Mouse (Mus musculus) right cerebral cortex, postnatal 36 days (tissue): Measurements from ENCODE around the gene Cep170b.

Experiments used
- DNase-seq, 2 experiments: peaks; one replicate each; pipeline ENCODE4 v3.0.0; 2022; ENCODE audit warnings: low spot score in 2 of 2, mixed read lengths in 1 of 2

Cep170b gene

DNA sequence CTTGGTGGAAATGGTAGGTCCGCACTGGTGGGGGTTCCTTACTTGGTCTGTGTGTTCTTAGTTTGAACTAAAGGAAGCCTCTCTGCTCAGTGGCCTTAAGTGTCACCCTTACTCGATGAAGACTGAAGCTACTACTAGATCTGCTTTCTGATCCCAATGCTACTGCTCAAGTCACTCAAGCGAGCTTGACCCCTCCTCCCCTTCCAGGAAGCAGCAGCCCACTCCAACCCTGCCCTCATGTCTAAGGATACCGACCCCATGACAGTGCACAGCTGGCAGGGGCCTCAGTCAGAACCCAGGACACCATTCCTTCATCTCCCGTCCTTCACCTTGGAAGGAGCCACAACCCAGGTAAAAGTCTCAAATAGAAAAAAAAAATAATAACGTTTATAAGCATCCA lies at the start of gene Cep170b:
Gene Cep170b, plus strand, starts transcription at position 240 of the 400 bp plus-strand sequence.
- no peak for DNase-seq

- DNase-seq: no peak
These were observed 49.4 kb upstream of the Cep170b start for GRCm38 (mm10) chr12:112670718-112671393.

GRCm38 (mm10) chr12:112671891-112672290 lies 48.4 kb upstream of the Cep170b start:
- DNase-seq: no peak

DNA sequence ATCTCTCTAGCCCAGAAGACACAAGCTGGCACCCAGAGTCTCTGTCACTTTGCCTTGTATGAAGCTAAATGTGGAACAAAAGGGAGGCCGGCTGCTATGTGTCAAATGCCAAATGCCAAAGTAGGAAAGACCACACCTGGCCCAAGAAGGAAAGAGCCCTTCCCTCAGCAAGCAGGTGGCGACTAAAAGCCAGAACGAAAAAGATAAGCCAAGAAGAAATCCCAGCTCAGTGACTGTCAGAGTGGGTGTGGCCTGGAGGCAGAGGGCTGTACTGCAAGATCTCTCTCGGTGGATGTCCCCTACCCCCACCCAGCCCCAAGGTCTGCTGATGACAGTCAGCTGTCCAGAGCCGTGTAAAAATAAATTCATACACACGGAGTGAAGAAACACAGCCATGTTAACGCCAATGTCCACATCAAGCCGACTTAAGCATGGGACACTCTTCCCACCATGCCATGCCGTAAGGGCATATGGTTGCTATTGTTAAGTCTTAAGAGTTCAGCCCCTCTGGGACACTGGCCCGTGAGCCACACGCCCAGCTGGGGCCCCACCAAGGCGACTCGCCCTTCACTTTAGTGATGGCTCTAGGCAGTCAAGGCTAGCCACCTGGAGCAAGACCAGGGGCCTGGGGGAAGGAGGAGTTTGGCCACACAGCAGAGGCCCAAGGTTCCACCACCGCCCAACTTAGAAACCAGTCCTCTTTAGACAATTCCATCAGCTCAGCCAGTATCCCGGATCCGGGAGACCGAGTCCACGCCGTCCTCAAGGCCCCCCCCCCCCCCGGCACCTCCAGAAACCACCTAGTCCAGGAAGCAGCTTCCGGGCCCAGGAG lies 47.3 kb upstream of the Cep170b start:
- no peak for DNase-seq

GRCm38 (mm10) chr12:112673576-112674091 lies 46.6 kb upstream of the Cep170b start:
- no peak for DNase-seq

GRCm38 (mm10) chr12:112674132-112675011 lies 45.9 kb upstream of the Cep170b start, which contains the start of gene Akt1:
Akt1 (minus strand) TSS chr12:112674884.
- no peak for DNase-seq

- peak in 1 of 2 experiments; percentile 57 for DNase-seq
These were observed 44.8 kb upstream of the Cep170b start for GRCm38 (mm10) chr12:112675245-112676035.

DNA sequence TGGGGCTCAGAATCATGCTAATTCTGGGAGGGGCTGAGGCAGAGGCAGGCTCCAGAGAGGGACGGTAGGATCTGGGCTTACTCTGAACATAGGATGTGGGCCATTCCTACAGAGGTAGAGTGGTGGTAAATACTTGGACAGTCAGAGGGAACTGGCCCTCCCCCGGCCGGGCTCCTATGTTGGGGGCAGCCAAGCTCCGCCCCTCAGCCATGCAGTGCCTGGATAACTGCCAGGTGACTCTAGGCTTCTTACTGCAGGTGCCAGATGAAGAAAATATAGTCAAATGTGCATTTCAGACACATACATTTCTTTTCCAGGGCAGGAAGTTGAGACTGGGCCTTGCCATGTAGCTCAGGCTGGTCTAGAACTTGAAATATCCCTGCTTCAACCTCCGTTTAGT lies 43.2 kb upstream of the Cep170b start:
- no peak for DNase-seq

- no peak for DNase-seq
These were observed 42.2 kb upstream of the Cep170b start for GRCm38 (mm10) chr12:112677943-112678554.

GRCm38 (mm10) chr12:112678555-112679026 lies 41.7 kb upstream of the Cep170b start, which contains the start of gene Zbtb42:
Zbtb42 (plus strand) TSS chr12:112678828.
- no peak for DNase-seq

DNA sequence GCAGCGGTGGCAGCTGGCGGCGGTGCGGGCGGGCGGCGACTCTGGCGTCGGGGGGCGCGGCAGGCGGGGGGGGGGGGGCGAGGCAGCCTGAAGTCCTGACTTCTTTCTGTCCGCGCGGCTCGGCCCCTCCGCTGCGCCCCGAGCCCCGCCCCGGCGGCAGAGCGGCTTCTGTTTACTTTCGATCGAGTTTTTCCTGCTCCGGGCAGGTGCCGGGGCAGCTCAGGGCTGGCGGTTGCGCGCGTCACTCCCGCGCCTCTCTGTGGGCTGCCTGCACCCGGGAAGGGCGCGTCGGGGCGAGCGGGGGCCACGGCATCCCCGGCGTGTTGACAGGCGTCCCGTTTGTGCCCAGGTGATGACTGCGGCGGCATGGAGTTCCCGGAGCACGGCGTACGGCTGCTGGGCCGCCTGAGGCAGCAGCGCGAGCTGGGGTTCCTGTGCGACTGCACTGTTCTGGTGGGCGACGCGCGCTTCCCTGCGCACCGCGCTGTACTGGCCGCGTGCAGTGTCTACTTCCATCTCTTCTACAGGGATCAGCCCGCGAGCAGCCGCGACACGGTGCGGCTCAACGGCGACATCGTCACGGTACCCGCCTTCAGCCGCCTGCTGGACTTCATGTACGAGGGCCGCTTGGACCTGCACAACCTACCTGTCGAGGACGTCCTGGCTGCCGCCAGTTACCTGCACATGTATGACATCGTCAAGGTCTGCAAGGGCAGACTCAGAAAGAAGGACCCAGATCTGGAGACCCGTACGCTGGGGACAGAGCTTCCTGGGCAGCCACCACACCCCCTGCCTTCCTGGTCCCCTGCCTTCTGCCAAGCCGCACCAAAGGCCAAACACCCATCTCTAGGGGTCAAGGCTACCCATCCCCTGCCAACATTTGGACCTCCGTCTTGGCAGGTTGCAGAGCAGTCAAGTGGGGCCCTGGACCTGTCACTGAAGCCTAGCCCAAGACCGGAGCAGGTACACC lies 40.9 kb upstream of the Cep170b start:
- no peak for DNase-seq

- DNase-seq: no peak
These were observed 36.9 kb upstream of the Cep170b start for GRCm38 (mm10) chr12:112683351-112683750.

GRCm38 (mm10) chr12:112688458-112688857 lies 31.8 kb upstream of the Cep170b start:
- no peak for DNase-seq

- peak; percentile 91 for DNase-seq
These were observed 26.8 kb upstream of the Cep170b start for GRCm38 (mm10) chr12:112693185-112694126.

DNA sequence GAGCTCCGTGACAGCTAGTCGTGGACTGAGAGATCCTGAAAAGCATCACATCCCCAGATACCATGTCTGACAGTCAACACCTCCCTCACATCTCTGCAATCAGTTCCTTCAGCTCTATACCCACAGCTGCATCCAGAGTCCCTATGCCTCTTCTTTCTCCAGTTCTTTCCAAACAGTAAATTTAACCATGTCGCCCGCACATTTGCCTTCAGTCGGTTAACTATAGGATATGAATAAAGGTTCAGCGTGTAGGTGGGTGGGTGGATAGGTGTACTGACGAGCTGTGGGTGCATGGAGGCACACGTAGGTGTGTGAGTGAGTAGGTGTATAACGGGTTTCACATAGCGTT lies 26.2 kb upstream of the Cep170b start:
- no peak for DNase-seq

- DNase-seq: no peak
These were observed 23.3 kb upstream of the Cep170b start for GRCm38 (mm10) chr12:112696806-112697425.

GRCm38 (mm10) chr12:112700522-112700921 lies 19.7 kb upstream of the Cep170b start:
- no peak for DNase-seq
